ENCODE assay signal across 23 mouse cellular contexts in the genomic region with DNA sequence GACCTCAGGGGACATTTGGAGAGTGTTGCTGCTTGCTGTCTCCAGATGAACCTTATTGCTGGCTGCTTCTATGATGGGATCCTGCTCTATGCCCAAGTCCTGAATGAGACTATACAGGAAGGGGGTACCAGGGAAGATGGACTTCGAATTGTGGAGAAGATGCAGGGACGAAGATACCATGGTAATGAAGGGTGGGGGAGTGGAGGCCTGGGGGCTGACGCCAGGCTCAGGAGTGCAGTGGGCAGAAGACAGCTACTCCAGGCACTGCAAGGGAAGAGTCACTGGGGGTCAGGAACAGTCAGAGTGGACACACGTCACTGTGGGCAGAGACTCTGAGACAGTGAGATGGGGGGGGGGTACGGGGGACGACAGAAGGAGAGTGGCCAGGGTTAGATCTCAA. TPM values are rescaled to one million over a fixed set of nuclear protein-coding genes. Genes with fewer than 3 reads are reported as not detected.
DNase-seq lines count a peak whose midpoint lies in the region; ATAC-seq and TF ChIP-seq lines count a peak whose summit lies in the region.
"Had no signal": no experiment of that assay in that cellular context is flagged by ENCODE, and none has a peak within 500 bp of the region (broad histone marks: within the 10 kb centered on the region; RNA-seq: fewer than 3 reads in every experiment).

No protein-coding gene starts in this region.

- no peak for TF ChIP-seq EP300 in liver, postnatal 0 days (IDR thresholded peaks at IDR 0.05; ENCODE audit: low read depth)

- H3K4me2 ChIP-seq in embryonic facial prominence, embryonic 13.5 days = no peak overlapping the region
- H3K4me2 ChIP-seq in liver, postnatal 0 days (ENCODE audit: low read depth, low read length) = no peak overlapping the region
- H3K4me2 ChIP-seq in liver, embryonic 11.5 days = no peak overlapping the region; the same call in 1 of the 2 replicates
- H3K4me2 ChIP-seq: embryonic facial prominence, embryonic 12.5 days; heart, embryonic 13.5 days; hindbrain, embryonic 12.5 days had no signal

- no peaks in the 10 kb centered on the region for H3K27me3 ChIP-seq in embryonic facial prominence, embryonic 13.5 days
- H3K27me3 ChIP-seq in embryonic facial prominence, embryonic 10.5 days (replicated peaks; ENCODE audit: low read depth, poor library complexity, severe bottlenecking) = no peaks in the 10 kb centered on the region; the same call in 1 of the 2 replicates
- H3K27me3 ChIP-seq in heart, embryonic 10.5 days (ENCODE audit: insufficient read depth, poor library complexity, severe bottlenecking) = no peaks in the 10 kb centered on the region
- no peaks in the 10 kb centered on the region for H3K27me3 ChIP-seq in liver, postnatal 0 days (ENCODE audit: insufficient read depth, low read length)
- no peaks in the 10 kb centered on the region for H3K27me3 ChIP-seq in liver, embryonic 11.5 days (replicated peaks; ENCODE audit: control insufficient read depth, insufficient read depth, low read length)
- H3K27me3 ChIP-seq: embryonic facial prominence, embryonic 12.5 days; heart, embryonic 13.5 days; hindbrain, embryonic 12.5 days had no signal

- H3K4me3 ChIP-seq in embryonic facial prominence, embryonic 13.5 days = no peak overlapping the region
- H3K4me3 ChIP-seq in embryonic facial prominence, embryonic 10.5 days = no peak overlapping the region
- no peak overlapping the region for H3K4me3 ChIP-seq in heart, embryonic 10.5 days
- no peak overlapping the region for H3K4me3 ChIP-seq in liver, postnatal 0 days (ENCODE audit: low read depth, low read length)
- no peak overlapping the region for H3K4me3 ChIP-seq in liver, embryonic 11.5 days (ENCODE audit: low read depth, low read length)
- H3K4me3 ChIP-seq: embryonic facial prominence, embryonic 12.5 days; heart, adult 2 months; heart, embryonic 13.5 days; hindbrain, embryonic 12.5 days had no signal

- H3K4me1 ChIP-seq in embryonic facial prominence, embryonic 13.5 days = peaks cover 12% of the 10 kb centered on the region
- H3K4me1 ChIP-seq in embryonic facial prominence, embryonic 10.5 days = peaks cover 13% of the 10 kb centered on the region
- H3K4me1 ChIP-seq in heart, embryonic 10.5 days = peaks cover 17% of the 10 kb centered on the region
- H3K4me1 ChIP-seq in liver, postnatal 0 days (ENCODE audit: insufficient read depth) = no peaks in the 10 kb centered on the region
- H3K4me1 ChIP-seq in liver, embryonic 11.5 days (replicated peaks; ENCODE audit: control insufficient read depth, insufficient read depth, low read length) = no peaks in the 10 kb centered on the region
- H3K4me1 ChIP-seq: embryonic facial prominence, embryonic 12.5 days had no signal

- no peak for DNase-seq in embryonic facial prominence, embryonic 10.5 days (ENCODE audit: low spot score)
- peak; percentile 58 for DNase-seq in heart, embryonic 10.5 days (ENCODE audit: low spot score)
- DNase-seq in heart, adult 8-10 months (ENCODE audit: low spot score) = no peak
- peak; percentile 9 for DNase-seq in liver, postnatal 0 days
- DNase-seq in liver, embryonic 11.5 days (ENCODE audit: low spot score) = no peak
- DNase-seq in urinary bladder, postnatal 4 days (ENCODE audit: low spot score in 2 of 2) = peak; percentile 3 to 35
- no peak for DNase-seq in urinary bladder, postnatal 25 days (ENCODE audit: low spot score)
- DNase-seq: adrenal gland, adult 8-10 months; adrenal gland, postnatal 36 days; B cell, adult 2 months; embryo, embryonic 11 days; heart, postnatal 4 days had no signal

- TF ChIP-seq CTCF in liver, postnatal 0 days (IDR thresholded peaks at IDR 0.05; ENCODE audit: low read depth) = no peak

- no peak overlapping the region for H3K9ac ChIP-seq in embryonic facial prominence, embryonic 13.5 days
- H3K9ac ChIP-seq in liver, postnatal 0 days (replicated peaks) = no peak overlapping the region
- no peak overlapping the region for H3K9ac ChIP-seq in liver, embryonic 11.5 days (ENCODE audit: low read depth, low read length)
- H3K9ac ChIP-seq: embryonic facial prominence, embryonic 12.5 days; hindbrain, embryonic 12.5 days had no signal

- 81% methylated on average over 6 of the region's 6 CpGs for WGBS in embryonic facial prominence, embryonic 13.5 days
- WGBS in embryonic facial prominence, embryonic 10.5 days = 78% methylated on average over 6 of the region's 6 CpGs
- WGBS in heart, embryonic 10.5 days = 70% methylated on average over 6 of the region's 6 CpGs
- 63% methylated on average over 6 of the region's 6 CpGs for WGBS in liver, postnatal 0 days (ENCODE audit: insufficient replicate concordance)
- 85% methylated on average over 6 of the region's 6 CpGs for WGBS in liver, embryonic 11.5 days

- peak; percentile 22; the same call in 1 of the 2 replicates for ATAC-seq in embryonic facial prominence, embryonic 13.5 days (ENCODE audit: insufficient number of reproducible peaks, insufficient read depth, low FRiP score, low TSS enrichment, low read depth)
- ATAC-seq in liver, postnatal 0 days = no peak
- no peak for ATAC-seq in liver, embryonic 11.5 days (replicated peaks; ENCODE audit: low FRiP score)
- ATAC-seq: CD4-positive, CD25-positive, alpha-beta regulatory T cell, adult 4 months; forebrain, embryonic 14.5 days; hindbrain, embryonic 16.5 days had no signal

- H3K9me3 ChIP-seq in embryonic facial prominence, embryonic 13.5 days = no peaks in the 10 kb centered on the region
- no peaks in the 10 kb centered on the region for H3K9me3 ChIP-seq in embryonic facial prominence, embryonic 10.5 days
- H3K9me3 ChIP-seq in heart, embryonic 10.5 days = no peaks in the 10 kb centered on the region
- H3K9me3 ChIP-seq in liver, postnatal 0 days (ENCODE audit: low read length) = no peaks in the 10 kb centered on the region
- H3K9me3 ChIP-seq in liver, embryonic 11.5 days (ENCODE audit: control insufficient read depth, low read length) = no peaks in the 10 kb centered on the region
- H3K9me3 ChIP-seq: embryonic facial prominence, embryonic 12.5 days; G1E; heart, embryonic 13.5 days; hindbrain, embryonic 12.5 days had no signal

- H3K36me3 ChIP-seq in embryonic facial prominence, embryonic 13.5 days = peaks cover 41% of the 10 kb centered on the region
- no peaks in the 10 kb centered on the region for H3K36me3 ChIP-seq in embryonic facial prominence, embryonic 10.5 days (replicated peaks)
- peaks cover 3% of the 10 kb centered on the region; the same call in 1 of the 2 replicates for H3K36me3 ChIP-seq in heart, embryonic 10.5 days
- H3K36me3 ChIP-seq in liver, postnatal 0 days (replicated peaks; ENCODE audit: insufficient read depth, low read length) = no peaks in the 10 kb centered on the region
- no peaks in the 10 kb centered on the region for H3K36me3 ChIP-seq in liver, embryonic 11.5 days (ENCODE audit: control insufficient read depth, insufficient read depth, low read length)
- H3K36me3 ChIP-seq: G1E had no signal

- no peak overlapping the region for H3K27ac ChIP-seq in embryonic facial prominence, embryonic 13.5 days
- H3K27ac ChIP-seq in embryonic facial prominence, embryonic 10.5 days (replicated peaks) = no peak overlapping the region
- no peak overlapping the region for H3K27ac ChIP-seq in heart, embryonic 10.5 days
- no peak overlapping the region for H3K27ac ChIP-seq in liver, postnatal 0 days (ENCODE audit: low read depth)
- no peak overlapping the region for H3K27ac ChIP-seq in liver, embryonic 11.5 days (ENCODE audit: low read depth, low read length)
- H3K27ac ChIP-seq: embryonic facial prominence, embryonic 12.5 days; heart, adult 2 months; heart, embryonic 13.5 days; hindbrain, embryonic 12.5 days had no signal

RNA-seq across cellular contexts. Expression of a gene that starts 8.8 kb away (rescaled TPM):
- 18.2 and 19.1 TPM in 2 replicates for polyA plus RNA-seq in embryonic facial prominence, embryonic 13.5 days (2015; fragmentation: Nextera tagmentation; extraction: Ambion mirVana)
- 12.5 and 16.7 TPM in 2 replicates for polyA plus RNA-seq in embryonic facial prominence, embryonic 10.5 days (2016; fragmentation: Nextera tagmentation; extraction: Ambion mirVana)
- 5.5 and 5.6 TPM in 2 replicates for polyA plus RNA-seq in heart, embryonic 10.5 days (2016; fragmentation: Nextera tagmentation; extraction: Ambion mirVana)
- total RNA-seq in heart, adult 8-10 months (2022) = 10 to 100 TPM; 41.4 to 57.5 (median 44.0) TPM
- polyA plus RNA-seq in liver, postnatal 0 days (2015; fragmentation: Nextera tagmentation; extraction: Ambion mirVana) = 0.54 and 0.82 TPM in 2 replicates
- 3.2 and 4.5 TPM in 2 replicates for polyA plus RNA-seq in liver, embryonic 11.5 days (2014; fragmentation: Nextera tagmentation; extraction: Ambion mirVana)
- polyA plus RNA-seq: CD4-positive, CD25-positive, alpha-beta regulatory T cell, adult 4 months had no signal

RNA-seq across cellular contexts. Expression of a gene that starts 12.9 kb away (rescaled TPM):
- 1.1 and 1.8 TPM in 2 replicates for polyA plus RNA-seq in embryonic facial prominence, embryonic 13.5 days (2015; fragmentation: Nextera tagmentation; extraction: Ambion mirVana)
- polyA plus RNA-seq in embryonic facial prominence, embryonic 10.5 days (2016; fragmentation: Nextera tagmentation; extraction: Ambion mirVana) = 1.8 and 2.0 TPM in 2 replicates
- 0.63 and 2.0 TPM in 2 replicates for polyA plus RNA-seq in heart, embryonic 10.5 days (2016; fragmentation: Nextera tagmentation; extraction: Ambion mirVana)
- under 1 TPM in 1 of 4 experiments, not detected in 3; 0.53 TPM for total RNA-seq in heart, adult 8-10 months (2022)
- polyA plus RNA-seq in liver, postnatal 0 days (2015; fragmentation: Nextera tagmentation; extraction: Ambion mirVana) = not detected in 2 replicates
- 0.30 and 1.5 TPM in 2 replicates for polyA plus RNA-seq in liver, embryonic 11.5 days (2014; fragmentation: Nextera tagmentation; extraction: Ambion mirVana)
- total RNA-seq: gastrocnemius, adult 8-10 months; gastrocnemius, postnatal 36 days had no signal
- polyA plus RNA-seq: CD4-positive, CD25-positive, alpha-beta regulatory T cell, adult 4 months; G1E had no signal

RNA-seq across cellular contexts. Expression of a gene that starts 15.8 kb away (rescaled TPM):
- polyA plus RNA-seq in embryonic facial prominence, embryonic 13.5 days (2015; fragmentation: Nextera tagmentation; extraction: Ambion mirVana) = 74.2 and 92.1 TPM in 2 replicates
- 71.7 and 72.8 TPM in 2 replicates for polyA plus RNA-seq in embryonic facial prominence, embryonic 10.5 days (2016; fragmentation: Nextera tagmentation; extraction: Ambion mirVana)
- polyA plus RNA-seq in heart, embryonic 10.5 days (2016; fragmentation: Nextera tagmentation; extraction: Ambion mirVana) = 101 and 117 TPM in 2 replicates
- 100 to 1,000 TPM; 162 to 188 (median 167) TPM for total RNA-seq in heart, adult 8-10 months (2022)
- 159 and 186 TPM in 2 replicates for polyA plus RNA-seq in liver, postnatal 0 days (2015; fragmentation: Nextera tagmentation; extraction: Ambion mirVana)
- polyA plus RNA-seq in liver, embryonic 11.5 days (2014; fragmentation: Nextera tagmentation; extraction: Ambion mirVana) = 87.8 and 88.0 TPM in 2 replicates

RNA-seq across cellular contexts. Expression of a gene that starts 28.3 kb away (rescaled TPM):
- 7.2 and 8.4 TPM in 2 replicates for polyA plus RNA-seq in embryonic facial prominence, embryonic 13.5 days (2015; fragmentation: Nextera tagmentation; extraction: Ambion mirVana)
- polyA plus RNA-seq in embryonic facial prominence, embryonic 10.5 days (2016; fragmentation: Nextera tagmentation; extraction: Ambion mirVana) = 4.0 and 5.1 TPM in 2 replicates
- 2.7 and 3.3 TPM in 2 replicates for polyA plus RNA-seq in heart, embryonic 10.5 days (2016; fragmentation: Nextera tagmentation; extraction: Ambion mirVana)
- 10 to 100 TPM; 20.3 to 24.0 (median 21.7) TPM for total RNA-seq in heart, adult 8-10 months (2022)
- 0.29 and 0.33 TPM in 2 replicates for polyA plus RNA-seq in liver, postnatal 0 days (2015; fragmentation: Nextera tagmentation; extraction: Ambion mirVana)
- polyA plus RNA-seq in liver, embryonic 11.5 days (2014; fragmentation: Nextera tagmentation; extraction: Ambion mirVana) = 0.84 and 1.1 TPM in 2 replicates

RNA-seq across cellular contexts. Expression of a gene that starts 28.5 kb away (rescaled TPM):
- 3.4 and 4.2 TPM in 2 replicates for polyA plus RNA-seq in embryonic facial prominence, embryonic 13.5 days (2015; fragmentation: Nextera tagmentation; extraction: Ambion mirVana)
- polyA plus RNA-seq in embryonic facial prominence, embryonic 10.5 days (2016; fragmentation: Nextera tagmentation; extraction: Ambion mirVana) = 1.4 and 1.7 TPM in 2 replicates
- 1.7 and 1.9 TPM in 2 replicates for polyA plus RNA-seq in heart, embryonic 10.5 days (2016; fragmentation: Nextera tagmentation; extraction: Ambion mirVana)
- under 1 TPM; 0.14 to 0.38 (median 0.28) TPM for total RNA-seq in heart, adult 8-10 months (2022)
- 1.7 and 1.8 TPM in 2 replicates for polyA plus RNA-seq in liver, postnatal 0 days (2015; fragmentation: Nextera tagmentation; extraction: Ambion mirVana)
- 2.2 and 2.3 TPM in 2 replicates for polyA plus RNA-seq in liver, embryonic 11.5 days (2014; fragmentation: Nextera tagmentation; extraction: Ambion mirVana)

Comparison
In these comparisons a context has a peak if more than half of its experiments do, and no peak if none do; other contexts are left out.
1. DNase-seq: peak in heart, embryonic 10.5 days (single experiment), liver, postnatal 0 days (single experiment) and urinary bladder, postnatal 4 days (2 of 2); none in embryonic facial prominence, embryonic 10.5 days (single experiment), heart, adult 8-10 months (single experiment), liver, embryonic 11.5 days (single experiment) and urinary bladder, postnatal 25 days (single experiment).